Mouse (Mus musculus) embryonic facial prominence, embryonic 10.5 days (tissue): ENCODE measurements around the gene Mogat2. TPM values are rescaled to one million over a fixed set of nuclear protein-coding genes. Genes with fewer than 3 reads are reported as not detected.

ENCODE experiments used
- DNase-seq: peaks from one replicate; pipeline ENCODE4 v3.0.0-alpha.2; 2017; ENCODE audit warnings: low spot score
- H3K27ac ChIP-seq: fragments of 300-500 bp; sonication (generic); replicated peaks from 2 replicates; pipeline ENCODE4 v1.5.1; 2016; ENCODE audit warnings: mild to moderate bottlenecking
- H3K27me3 ChIP-seq: fragments of 300-500 bp; sonication (generic); replicated peaks from 2 replicates; pipeline ENCODE4 v1.6.1; 2016; ENCODE audit warnings: low read depth, mild to moderate bottlenecking; ENCODE audit not compliant: poor library complexity, severe bottlenecking
- H3K36me3 ChIP-seq: fragments of 300-500 bp; sonication (generic); replicated peaks from 2 replicates; pipeline ENCODE4 v1.6.1; 2016; ENCODE audit warnings: mild to moderate bottlenecking, moderate library complexity
- H3K4me1 ChIP-seq: fragments of 300-500 bp; sonication (generic); 2 replicates; pipeline ENCODE4 v1.6.1; 2016
- H3K4me3 ChIP-seq: fragments of 300-500 bp; sonication (generic); 2 replicates; pipeline ENCODE4 v1.5.1; 2016; ENCODE audit warnings: mild to moderate bottlenecking, moderate library complexity
- H3K9me3 ChIP-seq: fragments of 300-500 bp; sonication (generic); 2 replicates; pipeline ENCODE4 v1.6.1; 2016; ENCODE audit warnings: mild to moderate bottlenecking
- WGBS: fragments of 180-500 bp; shearing (Covaris S2); methylation state at CpG from one replicate; pipeline ENCODE4 v1.1.7; 2016; 5-methylcytosine and 5-hydroxymethylcytosine counted together
- polyA plus RNA-seq: library from polyadenylated mRNA; unstranded; fragments of >200 nt; fragmentation: Nextera tagmentation; extraction: Ambion mirVana; gene quantifications from 2 replicates; pipeline ENCODE4 v1.2.1, GENCODE M21; 2016

Gene Mogat2
- polyA plus RNA-seq, 1 experiment from 2014 or later: 38.5 TPM

DNA sequence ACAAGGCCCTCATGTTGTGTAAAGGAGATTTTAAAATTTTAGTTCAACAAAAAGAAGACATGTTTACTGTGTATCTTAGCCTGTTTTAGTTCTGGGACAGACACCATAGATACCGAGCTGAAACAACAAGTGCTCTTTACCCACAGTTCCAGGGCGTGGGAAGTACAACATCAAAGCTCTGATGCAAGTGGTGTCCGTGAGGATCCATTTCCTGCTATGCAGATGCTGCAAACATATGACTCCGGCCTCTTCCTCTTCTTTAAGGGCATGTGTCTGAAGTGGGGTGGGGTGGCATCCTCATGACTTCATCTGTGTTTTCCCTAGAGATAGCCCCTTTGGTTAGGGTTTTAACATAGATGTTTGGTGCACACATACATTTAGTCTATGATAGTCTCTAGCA is 25.1 kb upstream of the Mogat2 start:
- Histone ChIP-seq H3K36me3 (no peaks in the 10 kb centered on the region), H3K4me3 (no peak overlapping the region), H3K27ac (no peak overlapping the region), H3K9me3 (no peaks in the 10 kb centered on the region), H3K4me1 (peaks cover 21% of the 10 kb centered on the region), H3K27me3 (peaks cover 43% of the 10 kb centered on the region)
- no peak for DNase-seq
- WGBS: 68% methylated on average over 4 of the region's 4 CpGs

DNA sequence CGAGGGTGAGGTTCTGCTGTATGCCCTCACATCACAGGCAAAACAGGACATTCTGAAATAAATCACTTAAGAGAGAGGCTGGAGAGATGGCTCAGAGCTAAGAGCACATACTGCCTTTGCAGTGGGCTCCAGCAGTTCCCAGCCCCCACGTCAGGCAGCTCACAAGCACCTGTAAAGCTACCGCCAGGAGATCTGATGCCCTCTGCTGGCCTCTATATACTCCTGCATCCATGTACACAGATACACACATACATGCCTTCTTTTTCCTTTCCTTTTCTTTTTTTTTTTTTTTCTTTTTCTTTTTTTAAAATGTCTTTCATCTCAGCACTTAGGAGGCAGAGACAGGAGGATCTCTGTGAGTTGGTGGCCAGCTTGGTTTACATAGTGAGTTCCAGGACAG is 23.5 kb upstream of the Mogat2 start:
- H3K27ac ChIP-seq: no peak overlapping the region
- peaks cover 6% of the 10 kb centered on the region; the same call in 1 of the 2 replicates for H3K4me1 ChIP-seq
- no peaks in the 10 kb centered on the region for H3K9me3 ChIP-seq
- no peaks in the 10 kb centered on the region for H3K36me3 ChIP-seq
- no peak overlapping the region for H3K4me3 ChIP-seq
- peaks cover 27% of the 10 kb centered on the region for H3K27me3 ChIP-seq
- WGBS: 39% methylated on average over 3 of the region's 3 CpGs
- DNase-seq: no peak

DNA sequence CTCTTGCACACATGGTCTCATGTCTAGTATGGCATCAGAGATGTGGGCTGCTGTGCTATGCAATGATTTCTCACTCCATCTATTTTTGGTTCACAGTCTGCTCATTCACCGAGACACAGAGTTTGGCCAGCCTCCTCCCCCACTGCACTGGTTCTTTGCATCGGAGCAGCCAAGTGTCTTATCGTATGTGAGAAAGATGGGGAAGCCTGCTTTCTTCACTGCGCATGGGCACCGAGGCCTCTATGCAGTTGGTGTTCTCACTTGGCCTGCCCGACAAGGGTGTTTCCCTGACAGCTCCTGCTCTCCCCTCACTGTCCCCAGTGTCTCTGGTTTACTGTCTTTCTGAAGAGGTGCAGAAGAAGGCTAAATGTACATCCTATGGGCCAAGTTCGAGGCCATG is 16.6 kb upstream of the Mogat2 start:
- Histone ChIP-seq H3K4me1 (no peaks in the 10 kb centered on the region), H3K27ac (no peak overlapping the region), H3K4me3 (no peak overlapping the region), H3K9me3 (no peaks in the 10 kb centered on the region), H3K27me3 (peaks cover 24% of the 10 kb centered on the region), H3K36me3 (no peaks in the 10 kb centered on the region)
- 89% methylated on average over 7 of the region's 7 CpGs for WGBS
- no peak for DNase-seq

DNA sequence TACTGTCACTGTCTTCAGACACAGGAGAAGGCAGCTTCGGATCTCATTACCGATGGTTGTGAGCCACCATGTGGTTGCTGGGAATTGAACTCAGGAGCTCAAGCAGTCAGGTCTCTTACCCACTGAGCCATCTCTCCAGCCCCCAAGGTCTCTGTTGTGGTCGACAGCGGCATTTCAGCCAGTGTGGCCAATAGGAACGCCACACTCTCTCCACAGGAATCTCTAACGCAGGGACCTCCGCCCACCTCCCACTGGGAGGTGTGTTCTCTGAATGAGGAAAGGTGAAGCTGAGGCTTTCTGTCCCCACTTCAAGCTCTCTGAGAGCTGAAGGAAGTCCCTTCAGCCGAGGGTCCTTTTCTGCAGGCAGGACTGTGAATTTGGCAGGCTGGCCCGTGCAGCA is 12.0 kb upstream of the Mogat2 start:
- peaks cover 20% of the 10 kb centered on the region for H3K4me1 ChIP-seq
- H3K36me3 ChIP-seq: no peaks in the 10 kb centered on the region
- no peak overlapping the region for H3K27ac ChIP-seq
- 38% methylated on average over 9 of the region's 9 CpGs for WGBS
- DNase-seq: no peak
- H3K4me3 ChIP-seq: no peak overlapping the region
- peaks cover 45% of the 10 kb centered on the region for H3K27me3 ChIP-seq
- no peaks in the 10 kb centered on the region for H3K9me3 ChIP-seq

GRCm38 (mm10) chr7:99249582-99249911 is 11.1 kb upstream of the Mogat2 start:
- Histone ChIP-seq H3K9me3 (no peaks in the 10 kb centered on the region), H3K36me3 (no peaks in the 10 kb centered on the region), H3K4me1 (peaks cover 20% of the 10 kb centered on the region), H3K4me3 (peak overlapping the region; percentile 62), H3K27ac (no peak overlapping the region), H3K27me3 (peaks cover 42% of the 10 kb centered on the region)
- peak; percentile 71 for DNase-seq
- 1% methylated on average over 10 of the region's 10 CpGs for WGBS

- Histone ChIP-seq H3K27ac (peak overlapping the region; percentile 78), H3K36me3 (no peaks in the 10 kb centered on the region), H3K4me3 (peak overlapping the region; percentile 62), H3K9me3 (no peaks in the 10 kb centered on the region), H3K4me1 (peaks cover 20% of the 10 kb centered on the region), H3K27me3 (peaks cover 42% of the 10 kb centered on the region)
- peak; percentile 49 for DNase-seq
- 2% methylated on average over 44 of the region's 44 CpGs for WGBS
Measured at GRCm38 (mm10) chr7:99248906-99249581, 10.6 kb upstream of the Mogat2 start.

DNA sequence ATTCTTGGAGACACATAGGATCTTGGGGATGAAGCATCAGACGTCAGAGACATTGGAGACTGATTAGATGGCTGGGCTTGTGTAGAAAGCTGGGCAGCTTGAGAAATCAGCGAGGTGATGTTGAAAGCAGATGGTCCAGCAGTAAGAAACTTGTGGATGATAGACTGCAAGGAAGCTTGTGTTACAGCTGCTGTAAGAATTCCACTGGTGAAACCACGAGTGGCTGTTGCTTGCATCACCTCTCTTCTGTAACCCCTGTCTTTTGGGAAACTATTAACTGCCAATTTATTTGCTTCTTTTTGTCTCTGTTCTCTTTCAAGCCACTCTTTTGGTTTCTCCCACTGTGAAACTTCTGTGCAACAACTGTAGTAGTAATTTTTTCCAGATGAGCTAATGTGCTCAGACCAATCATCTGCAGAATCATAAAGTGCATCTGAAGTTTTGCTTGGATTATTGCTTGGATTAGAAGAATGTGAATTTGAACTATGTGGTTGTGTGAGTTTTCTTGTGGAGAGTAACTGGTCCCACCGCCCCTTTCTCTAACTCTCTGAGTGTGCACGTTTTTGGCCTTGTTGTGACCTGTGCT is 9.8 kb upstream of the Mogat2 start:
- H3K9me3 ChIP-seq: no peaks in the 10 kb centered on the region
- H3K4me3 ChIP-seq: no peak overlapping the region
- 36% methylated on average over 5 of the region's 5 CpGs for WGBS
- H3K36me3 ChIP-seq: no peaks in the 10 kb centered on the region
- no peak for DNase-seq
- H3K27ac ChIP-seq: no peak overlapping the region
- H3K4me1 ChIP-seq: peaks cover 20% of the 10 kb centered on the region
- peaks cover 42% of the 10 kb centered on the region for H3K27me3 ChIP-seq

- no peak overlapping the region for H3K27ac ChIP-seq
- H3K27me3 ChIP-seq: peaks cover 11% of the 10 kb centered on the region
- DNase-seq: no peak
- WGBS: 94% methylated on average over 11 of the region's 11 CpGs
- peaks cover 20% of the 10 kb centered on the region for H3K4me1 ChIP-seq
- no peaks in the 10 kb centered on the region for H3K36me3 ChIP-seq
- H3K4me3 ChIP-seq: no peak overlapping the region
- no peaks in the 10 kb centered on the region for H3K9me3 ChIP-seq
Measured at GRCm38 (mm10) chr7:99242097-99242496, 3.7 kb upstream of the Mogat2 start.

DNA sequence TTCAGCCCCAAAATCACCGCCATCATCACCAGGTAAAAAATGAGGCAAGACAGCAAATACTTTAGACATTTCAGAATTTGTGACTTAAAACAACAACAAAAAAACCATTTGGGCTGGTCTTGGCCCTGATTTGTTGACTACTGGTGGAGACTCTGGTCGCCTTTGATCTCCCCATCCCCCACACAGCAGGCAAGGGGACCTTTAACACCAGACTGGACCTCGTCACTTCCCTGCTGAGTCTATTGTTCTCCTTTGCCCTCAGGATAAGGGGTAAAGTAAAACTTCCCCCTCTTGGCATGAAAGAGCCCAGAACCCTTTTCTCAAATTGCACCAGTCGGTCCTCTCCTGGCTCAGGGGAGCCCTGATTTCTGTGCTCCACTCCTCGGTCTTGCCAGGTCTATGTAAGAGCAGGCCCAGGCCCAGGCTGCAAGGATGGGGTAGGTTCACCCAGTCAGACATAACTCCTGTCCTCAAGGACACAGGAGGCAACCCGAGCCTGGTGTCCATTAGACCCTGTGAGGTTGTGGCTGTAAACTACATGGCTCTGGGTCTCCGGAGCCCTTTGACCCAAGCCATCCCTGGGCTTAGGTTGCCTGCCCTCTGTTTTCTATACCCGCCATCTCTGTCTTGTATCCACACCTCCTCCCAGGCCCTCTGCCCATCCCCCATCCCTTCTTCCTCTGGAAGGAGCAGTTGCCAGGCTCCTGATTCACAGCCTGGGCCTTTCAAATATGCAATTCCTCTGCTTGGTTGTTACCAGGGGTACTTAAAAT is 1.3 kb downstream of the Mogat2 start:
- H3K4me3 ChIP-seq: peak overlapping the region; percentile 51
- peaks cover 5% of the 10 kb centered on the region; the same call in 1 of the 2 replicates for H3K36me3 ChIP-seq
- no peaks in the 10 kb centered on the region for H3K9me3 ChIP-seq
- WGBS: 13% methylated on average over 8 of the region's 8 CpGs
- peaks cover 55% of the 10 kb centered on the region for H3K4me1 ChIP-seq
- peak; percentile 64 for DNase-seq
- peak overlapping the region; percentile 87 for H3K27ac ChIP-seq
- peaks cover 10% of the 10 kb centered on the region for H3K27me3 ChIP-seq

DNA sequence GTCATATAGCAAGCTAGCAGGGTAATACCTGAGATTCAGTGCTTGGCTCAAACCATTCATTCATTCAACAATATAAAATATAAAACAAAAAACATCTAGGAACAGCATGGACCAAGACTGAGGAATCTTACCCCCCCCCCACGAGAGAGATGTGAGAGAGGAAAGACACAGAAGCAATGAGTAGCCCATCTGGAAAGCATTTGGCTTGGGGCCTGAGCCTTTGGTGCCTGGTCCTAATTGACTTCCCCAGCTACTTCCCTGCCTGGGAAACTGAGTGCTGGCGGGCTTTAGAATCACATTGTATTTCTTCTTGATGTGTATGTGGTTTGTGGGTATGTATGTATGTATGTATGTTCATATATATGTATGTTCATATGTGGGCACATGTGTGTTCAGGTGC is 2.8 kb downstream of the Mogat2 start:
- 37% methylated on average over 2 of the region's 2 CpGs for WGBS
- DNase-seq: peak; percentile 69
- H3K4me3 ChIP-seq: no peak overlapping the region
- no peaks in the 10 kb centered on the region for H3K9me3 ChIP-seq
- peak overlapping the region; percentile 87 for H3K27ac ChIP-seq
- peaks cover 18% of the 10 kb centered on the region for H3K36me3 ChIP-seq
- H3K27me3 ChIP-seq: peaks cover 10% of the 10 kb centered on the region
- H3K4me1 ChIP-seq: peaks cover 55% of the 10 kb centered on the region

DNA sequence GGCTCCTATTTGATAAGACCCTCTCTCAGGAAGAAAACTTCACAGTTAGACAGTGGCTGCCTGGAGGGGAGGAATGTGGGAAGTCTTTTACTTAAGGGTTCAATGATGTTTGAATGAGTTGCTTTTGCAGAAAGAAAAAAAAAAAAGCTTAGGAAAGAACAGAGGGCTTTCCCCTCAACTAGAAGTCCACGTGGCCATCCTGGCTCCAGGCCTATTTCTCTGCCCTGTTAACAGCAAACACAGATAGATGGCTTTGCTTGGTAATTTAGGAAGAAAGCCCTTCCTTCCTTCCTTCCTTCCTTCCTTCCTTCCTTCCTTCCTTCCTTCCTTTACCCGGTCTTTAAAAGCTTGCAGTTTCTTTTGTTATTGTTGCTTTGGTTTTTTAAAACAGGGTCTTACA is 3.5 kb downstream of the Mogat2 start:
- no peak for DNase-seq
- WGBS: 35% methylated on average over 2 of the region's 2 CpGs
- peaks cover 61% of the 10 kb centered on the region for H3K4me1 ChIP-seq

GRCm38 (mm10) chr7:99232571-99232970 is 5.8 kb downstream of the Mogat2 start:
- no peaks in the 10 kb centered on the region for H3K27me3 ChIP-seq
- no peak for DNase-seq
- 69% methylated on average over 6 of the region's 6 CpGs for WGBS
- H3K4me1 ChIP-seq: peaks cover 54% of the 10 kb centered on the region
- no peak overlapping the region for H3K4me3 ChIP-seq
- no peak overlapping the region for H3K27ac ChIP-seq
- H3K9me3 ChIP-seq: no peaks in the 10 kb centered on the region
- peaks cover 36% of the 10 kb centered on the region for H3K36me3 ChIP-seq

More for the DNA sequence above, 3.5 kb downstream of the Mogat2 start:
- Histone ChIP-seq H3K27me3 (peaks cover 10% of the 10 kb centered on the region), H3K27ac (peak overlapping the region; percentile 87), H3K4me3 (no peak overlapping the region), H3K9me3 (no peaks in the 10 kb centered on the region), H3K36me3 (peaks cover 24% of the 10 kb centered on the region)
